Mouse (Mus musculus) ZHBTc4 (cell line): Measurements from ENCODE around the gene Gm10803.
A peak's percentile ranks its signal among the peaks of the same experiment; 100 is the strongest.

Experiments used
- DNase-seq: peaks from one replicate; pipeline ENCODE4 v3.0.0-alpha.2; 2011; ENCODE audit warnings: low read depth, low spot score

The Gm10803 gene

DNA sequence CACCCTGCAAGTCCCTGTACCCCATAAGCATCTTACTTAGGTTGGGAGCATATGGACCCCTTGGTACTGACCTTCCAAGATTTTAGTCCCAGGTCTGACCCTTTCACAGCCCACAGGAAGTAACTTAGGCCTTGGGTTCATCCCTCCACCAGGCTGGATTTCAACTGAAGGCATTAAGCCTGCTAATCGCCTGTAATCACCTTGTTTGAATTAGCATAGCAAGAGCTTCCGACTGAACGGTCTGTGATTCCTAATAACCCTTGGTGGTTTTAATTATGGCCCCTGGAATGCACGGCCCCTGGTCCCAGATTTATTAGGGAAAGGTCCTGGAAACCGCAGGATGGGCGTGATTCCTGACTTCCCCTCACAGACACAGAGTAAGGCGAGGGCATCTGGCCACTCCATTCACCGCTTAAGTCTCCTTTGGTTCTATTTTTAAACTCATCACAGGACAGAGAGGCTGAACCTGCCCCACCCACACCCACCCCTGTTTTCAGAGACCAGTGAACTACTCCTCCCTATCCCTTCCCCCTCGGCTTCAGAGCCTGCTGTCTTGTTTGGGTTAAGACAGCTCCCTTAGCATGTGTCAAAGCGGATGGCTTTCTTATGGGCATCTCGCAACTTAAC, 31.9 kb downstream of the Gm10803 start:
- peak; percentile 62 for DNase-seq

DNA sequence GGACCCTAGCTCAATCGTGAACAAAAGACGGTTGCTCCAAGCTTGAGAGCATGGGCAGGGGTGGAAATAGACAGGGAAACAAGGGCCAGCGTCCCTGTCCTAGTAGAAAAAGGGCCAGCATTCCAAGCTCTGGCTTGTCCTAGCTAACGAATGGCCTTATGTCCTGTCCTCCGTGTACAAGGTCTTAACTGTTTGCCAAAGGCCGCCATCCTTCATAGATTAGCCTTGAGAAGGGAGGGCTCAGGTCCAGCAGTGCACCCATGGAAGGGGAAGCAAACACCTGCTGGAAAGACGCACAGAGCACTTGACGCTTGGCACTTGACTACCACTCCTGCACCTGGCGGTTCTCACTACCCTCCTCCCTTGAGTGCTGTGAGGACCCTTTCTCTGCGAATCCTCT, 32.8 kb downstream of the Gm10803 start:
- no peak for DNase-seq

DNA sequence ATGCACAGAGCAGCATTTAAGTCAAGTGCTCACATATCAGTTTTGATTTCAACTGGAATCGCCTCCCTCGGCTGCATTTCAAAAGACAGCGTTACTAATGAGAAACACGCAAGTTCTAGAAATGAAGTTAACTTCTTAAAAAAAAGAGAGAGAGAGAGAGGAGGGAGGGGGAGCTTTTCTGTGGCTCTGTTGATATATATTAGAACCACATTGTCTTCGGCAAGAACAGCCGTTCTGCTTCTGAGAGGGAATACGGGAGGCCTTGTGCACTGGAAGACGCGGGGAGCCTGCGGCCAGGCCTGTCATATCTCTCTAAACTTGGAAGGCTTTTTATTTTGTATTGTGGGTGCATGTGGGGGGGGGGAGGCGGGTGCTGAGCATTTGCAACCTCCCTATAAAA, 36.8 kb downstream of the Gm10803 start:
- no peak for DNase-seq

DNA sequence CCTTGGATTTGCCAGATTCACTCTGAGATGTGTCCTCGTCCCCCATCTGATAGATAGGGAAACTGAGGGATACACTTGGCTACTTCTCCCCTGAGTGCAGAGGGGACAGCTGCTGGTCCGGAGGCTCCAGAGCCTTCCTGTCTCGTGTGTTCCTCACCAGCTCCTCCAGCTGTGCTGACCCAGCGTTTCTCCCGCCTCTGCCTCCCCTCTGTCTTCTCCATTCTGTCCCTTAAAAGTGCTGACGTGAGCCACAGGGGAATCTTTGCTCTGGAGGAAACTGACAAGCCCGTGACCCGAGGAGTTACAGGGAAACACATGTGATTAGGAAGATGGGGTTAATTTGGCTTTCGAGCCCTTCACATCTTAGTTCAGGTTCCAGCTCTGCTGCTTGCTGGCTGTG, 39.4 kb downstream of the Gm10803 start:
- DNase-seq = no peak

DNA sequence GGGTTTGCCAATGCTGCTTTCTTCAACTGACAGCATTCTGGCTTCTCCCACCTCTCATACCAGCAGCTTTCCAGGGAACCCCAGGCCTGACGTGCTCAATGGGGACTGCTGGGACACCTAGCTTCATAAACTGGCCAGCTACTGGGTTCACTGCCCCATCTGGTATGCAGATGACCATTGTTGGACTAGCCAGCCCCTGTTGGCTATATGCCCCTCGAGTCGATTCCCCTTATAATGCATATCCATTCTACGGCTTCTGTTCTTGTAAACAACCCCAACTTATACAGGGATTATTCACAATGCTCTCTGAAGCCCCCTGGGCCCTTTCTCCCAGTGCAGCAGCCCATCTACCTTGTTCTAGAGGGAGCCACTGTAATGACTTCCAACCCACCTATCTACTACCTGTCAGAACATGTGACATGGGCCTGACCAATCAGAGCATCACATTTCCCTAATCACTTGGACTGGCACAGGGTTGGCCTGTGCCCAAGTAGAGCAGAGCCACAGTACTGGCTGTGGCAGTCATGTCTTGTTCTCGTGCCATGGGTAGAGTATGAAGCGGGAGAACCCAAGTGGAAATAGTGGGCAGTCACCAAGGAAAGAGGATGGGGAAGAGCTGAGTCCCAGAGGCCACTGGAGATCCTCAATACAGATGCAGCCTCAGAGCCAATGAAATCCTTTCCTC, 44.4 kb downstream of the Gm10803 start:
- DNase-seq = no peak

DNA sequence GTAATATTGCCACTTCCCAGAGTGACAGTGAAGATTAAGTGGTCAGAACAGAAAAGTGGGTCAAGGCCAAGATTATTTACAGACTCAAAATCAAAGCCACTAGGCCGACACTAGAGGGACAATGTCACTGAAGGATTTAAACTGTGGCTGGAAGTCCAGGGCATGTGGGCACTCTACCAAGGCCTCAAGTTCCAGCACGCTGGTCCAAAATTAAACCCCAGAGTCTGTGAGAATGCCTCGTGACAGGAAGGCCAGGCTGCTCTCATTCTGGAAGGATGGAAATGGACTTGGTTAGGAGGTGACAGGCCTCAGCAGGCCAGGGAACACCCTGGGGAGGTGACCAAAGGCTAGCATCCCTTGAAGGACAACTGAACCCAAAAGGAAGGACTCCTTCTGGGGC, 48.4 kb downstream of the Gm10803 start:
- DNase-seq = no peak

DNA sequence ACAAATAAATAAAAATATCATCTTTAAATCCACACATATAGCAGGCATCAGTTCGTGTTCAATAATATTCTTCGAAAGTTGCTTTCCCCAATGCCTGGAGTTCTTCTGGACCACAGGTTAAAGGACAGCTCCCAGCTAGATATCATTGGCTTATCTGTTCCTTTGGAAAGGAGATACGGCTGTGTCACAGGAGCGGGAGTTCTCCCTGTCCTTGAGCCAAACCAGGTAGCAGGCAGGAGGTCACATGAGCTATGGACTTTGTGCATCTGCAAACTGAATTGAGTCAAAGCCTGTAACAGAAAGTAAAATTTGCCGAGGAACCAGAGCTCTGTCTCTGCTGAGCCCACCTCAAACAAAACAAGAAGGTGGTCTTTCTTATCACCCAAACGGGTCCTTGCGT, 52.7 kb downstream of the Gm10803 start:
- DNase-seq = no peak
